Mouse (Mus musculus) neural tube, embryonic 14.5 days (tissue): Measurements from ENCODE around the gene Whrn. TPM values are rescaled to one million over a fixed set of nuclear protein-coding genes. Genes with fewer than 3 reads are reported as not detected.
A peak's percentile ranks its signal among the peaks of the same experiment; 100 is the strongest.

Experiments
- ATAC-seq: fragments of 200-750 bp; cut with Nextera tagmentation; 2 replicates; pipeline ENCODE4 v1.8.0; 2017; ENCODE audit warnings: low read depth, mild to moderate bottlenecking, moderate TSS enrichment, moderate library complexity
- H3K27ac ChIP-seq: fragments of 300-500 bp; sonication (generic); 2 replicates; pipeline ENCODE4 v1.5.1; 2014; ENCODE audit warnings: low read depth, mild to moderate bottlenecking, control low read depth, low read length, moderate library complexity, mixed read lengths
- H3K27me3 ChIP-seq: fragments of 300-500 bp; sonication (generic); 2 replicates; pipeline ENCODE4 v1.6.1; 2014; ENCODE audit warnings: low read length; ENCODE audit not compliant: control insufficient read depth, insufficient read depth
- H3K36me3 ChIP-seq: fragments of 300-500 bp; sonication (generic); 2 replicates; pipeline ENCODE4 v1.6.1; 2014; ENCODE audit warnings: low read length, mixed read lengths; ENCODE audit not compliant: control insufficient read depth, insufficient read depth
- H3K4me1 ChIP-seq: fragments of 300-500 bp; sonication (generic); 2 replicates; pipeline ENCODE4 v1.6.1; 2014; ENCODE audit warnings: low read length; ENCODE audit not compliant: control insufficient read depth, insufficient read depth
- H3K4me2 ChIP-seq: fragments of 300-500 bp; sonication (generic); 2 replicates; pipeline ENCODE4 v1.6.1; 2014; ENCODE audit warnings: mild to moderate bottlenecking, low read depth, low read length, control low read depth
- H3K4me3 ChIP-seq: fragments of 300-500 bp; sonication (generic); 2 replicates; pipeline ENCODE4 v1.5.1; 2014; ENCODE audit warnings: low read depth, low read length, control low read depth, mixed read lengths
- H3K9ac ChIP-seq: fragments of 300-500 bp; sonication (generic); replicated peaks from 2 replicates; pipeline ENCODE4 v1.6.1; 2014; ENCODE audit warnings: low read depth, mild to moderate bottlenecking, control low read depth, low read length, mixed read lengths
- H3K9me3 ChIP-seq: fragments of 300-500 bp; sonication (generic); 2 replicates; pipeline ENCODE4 v1.6.1; 2016; ENCODE audit warnings: low read length; ENCODE audit not compliant: control insufficient read depth
- WGBS: fragments of 180-500 bp; shearing (Covaris S2); extraction: QIAGEN DNeasy Blood & Tissue Kit; methylation state at CpG from one replicate; pipeline ENCODE4 v1.1.7; 2014; 5-methylcytosine and 5-hydroxymethylcytosine counted together
- polyA plus RNA-seq: library from polyadenylated mRNA; unstranded; fragments of >200 nt; fragmentation: Nextera tagmentation; extraction: Ambion mirVana; gene quantifications from 2 replicates; pipeline ENCODE4 v1.2.1, GENCODE M21; 2014

Gene Whrn
- polyA plus RNA-seq, 1 experiment from 2014 or later = 4.0 TPM

DNA sequence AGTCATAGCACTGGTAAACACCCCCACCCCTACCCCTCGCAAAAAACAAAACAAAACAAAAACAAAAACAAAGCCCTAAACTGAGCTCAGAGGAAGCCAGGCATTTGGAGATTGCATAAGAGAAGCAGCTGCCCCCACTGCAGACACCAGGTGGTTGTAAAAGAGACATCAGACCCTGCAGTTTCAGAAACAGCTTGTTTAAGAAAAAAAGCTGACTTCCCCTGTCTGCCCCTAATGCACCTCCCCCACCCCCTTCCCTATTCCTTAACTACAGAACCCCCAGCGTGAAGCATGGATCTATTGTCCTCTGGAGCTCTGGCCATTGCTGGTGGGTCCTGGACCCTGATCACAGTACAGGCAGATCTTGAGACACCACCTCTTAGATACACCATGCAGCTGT, 21.4 kb downstream of the Whrn start:
- Histone ChIP-seq H3K4me1 (no peaks in the 10 kb centered on the region; the same call in 1 of the 2 replicates), H3K4me2 (no peak overlapping the region), H3K9me3 (no peaks in the 10 kb centered on the region), H3K27me3 (no peaks in the 10 kb centered on the region), H3K27ac (no peak overlapping the region), H3K36me3 (no peaks in the 10 kb centered on the region), H3K9ac (no peak overlapping the region), H3K4me3 (no peak overlapping the region)
- ATAC-seq = no peak
- WGBS = 5% methylated on average over 2 of the region's 2 CpGs

DNA sequence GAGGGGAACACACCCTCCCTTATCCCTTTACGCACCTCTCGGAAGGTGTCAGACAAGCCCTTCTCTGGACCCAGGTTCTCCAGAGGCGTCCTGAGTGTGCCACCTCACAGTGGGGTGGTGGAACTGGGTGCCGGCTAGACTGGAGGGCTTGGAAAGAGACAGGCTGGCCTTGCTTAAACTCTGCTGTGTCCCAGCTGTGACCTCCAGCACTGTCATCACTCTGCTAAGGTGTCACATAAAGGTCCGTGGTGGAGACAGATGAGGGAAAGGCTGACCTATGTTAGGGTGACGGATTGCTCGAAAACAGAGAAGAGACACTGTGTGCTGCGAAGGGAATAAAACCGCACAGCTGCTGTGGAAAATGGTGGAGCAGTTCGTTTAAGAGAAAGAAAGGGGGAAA, 28.5 kb downstream of the Whrn start:
- Histone ChIP-seq H3K4me1 (no peaks in the 10 kb centered on the region), H3K27me3 (no peaks in the 10 kb centered on the region), H3K36me3 (no peaks in the 10 kb centered on the region), H3K9ac (no peak overlapping the region), H3K27ac (no peak overlapping the region), H3K4me2 (no peak overlapping the region), H3K4me3 (no peak overlapping the region), H3K9me3 (no peaks in the 10 kb centered on the region)
- WGBS = 56% methylated on average over 9 of the region's 10 CpGs
- no peak for ATAC-seq

DNA sequence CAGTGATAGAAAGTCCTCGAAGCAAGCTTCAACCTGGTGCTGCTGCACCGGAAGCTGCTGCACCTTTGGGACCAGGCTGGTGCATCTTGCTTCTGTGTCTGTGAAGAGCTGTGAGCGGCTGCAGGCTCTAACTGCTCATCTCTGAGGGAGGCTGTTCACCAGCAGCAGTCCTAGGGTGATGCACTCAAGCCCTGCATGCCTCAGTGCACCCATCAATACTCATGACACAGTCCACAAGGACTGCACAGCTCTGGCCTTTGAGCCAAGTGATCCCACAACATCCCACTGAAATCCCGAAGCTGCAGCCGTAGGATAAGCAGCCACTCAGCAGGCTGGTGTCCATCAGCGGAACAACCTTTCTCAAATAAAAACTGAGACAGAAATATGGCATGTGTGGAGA, 29.6 kb downstream of the Whrn start:
- H3K27me3 ChIP-seq = no peaks in the 10 kb centered on the region
- no peaks in the 10 kb centered on the region for H3K36me3 ChIP-seq
- H3K27ac ChIP-seq = no peak overlapping the region
- no peak overlapping the region for H3K4me2 ChIP-seq
- no peak; the same call in 1 of the 2 replicates for ATAC-seq
- no peaks in the 10 kb centered on the region for H3K4me1 ChIP-seq
- H3K9ac ChIP-seq = no peak overlapping the region
- H3K4me3 ChIP-seq = no peak overlapping the region
- WGBS = 80% methylated on average over 6 of the region's 6 CpGs
- H3K9me3 ChIP-seq = no peaks in the 10 kb centered on the region

DNA sequence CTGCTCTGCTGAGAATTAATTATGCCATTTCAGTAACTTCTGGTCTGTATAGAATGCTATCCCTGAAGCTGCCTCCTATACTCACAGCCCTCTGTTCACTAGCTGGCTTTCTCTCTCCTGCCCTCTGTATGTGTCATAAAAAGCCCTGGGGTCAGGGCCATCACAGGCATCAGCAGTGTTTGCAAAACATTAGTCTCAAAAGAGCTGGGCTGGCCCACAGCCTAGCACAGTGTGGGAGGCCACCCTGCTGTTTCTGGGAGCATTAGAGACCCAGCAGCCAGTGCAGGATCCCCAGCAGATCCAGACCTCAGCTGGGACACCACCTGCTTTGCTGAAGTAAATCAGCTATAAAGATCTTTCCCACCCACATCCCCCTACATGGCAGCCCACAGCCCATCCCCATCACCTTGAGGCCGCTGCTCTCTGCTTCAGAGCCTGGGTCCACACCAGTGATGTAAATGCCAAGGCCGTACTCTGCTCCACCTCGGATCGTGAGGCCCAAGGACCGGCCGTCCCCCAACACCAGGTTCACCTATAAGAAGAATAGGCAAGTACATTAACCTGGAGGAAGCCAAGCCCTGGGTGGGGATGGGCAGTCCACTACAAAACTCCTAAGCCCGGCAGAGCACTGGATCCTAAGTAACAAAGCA, 34.8 kb downstream of the Whrn start:
- H3K27ac ChIP-seq = no peak overlapping the region
- no peak overlapping the region for H3K9ac ChIP-seq
- 60% methylated on average over 7 of the region's 7 CpGs for WGBS
- H3K36me3 ChIP-seq = no peaks in the 10 kb centered on the region
- peak; percentile 22; the same call in 1 of the 2 replicates for ATAC-seq
- no peaks in the 10 kb centered on the region for H3K27me3 ChIP-seq
- H3K4me1 ChIP-seq = peaks cover 6% of the 10 kb centered on the region
- H3K9me3 ChIP-seq = no peaks in the 10 kb centered on the region
- H3K4me3 ChIP-seq = no peak overlapping the region
- no peak overlapping the region for H3K4me2 ChIP-seq

DNA sequence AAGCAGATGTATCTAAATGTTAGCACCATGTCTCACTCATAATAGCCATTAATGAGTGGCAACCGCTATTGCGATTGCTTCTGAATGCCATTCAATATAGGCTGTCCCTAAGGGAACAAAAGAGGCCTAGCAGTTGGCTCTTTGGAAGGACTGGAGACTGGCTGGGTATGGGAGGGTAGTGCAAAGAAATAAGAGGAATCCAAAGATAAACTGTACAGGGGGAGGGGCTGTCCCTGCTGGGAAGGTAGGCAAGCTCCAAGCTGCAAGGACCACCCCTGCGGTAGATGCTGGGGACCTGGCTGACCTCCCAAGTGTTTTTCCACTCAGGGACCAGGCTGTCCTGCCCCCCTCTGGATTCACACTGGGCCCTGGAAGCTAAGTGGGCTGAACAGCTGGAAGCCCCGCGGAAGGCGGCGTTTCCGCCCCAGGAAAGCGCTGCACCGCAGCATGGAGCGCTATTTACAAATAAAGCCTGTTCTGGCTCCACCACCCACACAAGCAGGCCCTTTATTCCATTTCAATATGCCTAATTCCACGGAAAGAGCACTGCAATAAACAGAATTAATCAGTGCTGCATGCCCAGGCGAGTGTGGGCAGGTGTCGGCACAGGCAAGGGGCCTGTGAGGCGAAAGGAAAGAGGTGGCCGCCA, 36.5 kb downstream of the Whrn start:
- Histone ChIP-seq H3K4me1 (peaks cover 6% of the 10 kb centered on the region), H3K4me2 (peak overlapping the region; percentile 26; the same call in 1 of the 2 replicates), H3K9me3 (no peaks in the 10 kb centered on the region), H3K27ac (peak overlapping the region; percentile 62), H3K36me3 (no peaks in the 10 kb centered on the region), H3K27me3 (no peaks in the 10 kb centered on the region), H3K4me3 (no peak overlapping the region), H3K9ac (no peak overlapping the region)
- ATAC-seq = peak; percentile 50
- WGBS = 2% methylated on average over 16 of the region's 16 CpGs

DNA sequence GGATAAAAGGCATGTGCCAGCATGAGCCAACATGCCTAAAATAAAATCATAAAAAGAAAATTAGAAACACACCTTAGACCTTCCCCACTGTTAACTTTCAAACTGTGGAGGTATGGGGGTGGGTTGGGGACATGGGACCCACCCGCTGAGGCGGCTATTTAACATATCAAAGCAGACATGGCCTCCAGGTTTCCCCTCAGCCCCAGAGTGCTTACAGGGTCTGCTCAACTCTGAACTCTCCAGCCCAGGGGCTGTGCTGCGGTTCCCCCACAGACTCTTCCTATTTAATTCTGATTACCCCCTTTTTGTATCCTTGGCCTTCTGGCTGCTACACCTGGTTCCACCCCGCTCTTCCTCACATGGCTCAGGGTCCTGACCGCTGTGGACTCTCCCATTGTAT, 39.2 kb downstream of the Whrn start:
- Histone ChIP-seq H3K9ac (no peak overlapping the region), H3K4me2 (no peak overlapping the region), H3K36me3 (no peaks in the 10 kb centered on the region), H3K9me3 (no peaks in the 10 kb centered on the region), H3K27me3 (no peaks in the 10 kb centered on the region), H3K4me3 (no peak overlapping the region), H3K27ac (no peak overlapping the region), H3K4me1 (peaks cover 6% of the 10 kb centered on the region)
- WGBS = 53% methylated on average over 5 of the region's 5 CpGs
- no peak for ATAC-seq

- no peaks in the 10 kb centered on the region for H3K36me3 ChIP-seq
- no peaks in the 10 kb centered on the region for H3K9me3 ChIP-seq
- H3K4me3 ChIP-seq = no peak overlapping the region
- WGBS = 86% methylated on average over 6 of the region's 6 CpGs
- H3K27ac ChIP-seq = no peak overlapping the region
- H3K4me2 ChIP-seq = no peak overlapping the region
- no peak overlapping the region for H3K9ac ChIP-seq
- H3K27me3 ChIP-seq = no peaks in the 10 kb centered on the region
- H3K4me1 ChIP-seq = no peaks in the 10 kb centered on the region
- ATAC-seq = no peak
Measured at GRCm38 (mm10) chr4:63453939-63454513, 41.8 kb downstream of the Whrn start.

DNA sequence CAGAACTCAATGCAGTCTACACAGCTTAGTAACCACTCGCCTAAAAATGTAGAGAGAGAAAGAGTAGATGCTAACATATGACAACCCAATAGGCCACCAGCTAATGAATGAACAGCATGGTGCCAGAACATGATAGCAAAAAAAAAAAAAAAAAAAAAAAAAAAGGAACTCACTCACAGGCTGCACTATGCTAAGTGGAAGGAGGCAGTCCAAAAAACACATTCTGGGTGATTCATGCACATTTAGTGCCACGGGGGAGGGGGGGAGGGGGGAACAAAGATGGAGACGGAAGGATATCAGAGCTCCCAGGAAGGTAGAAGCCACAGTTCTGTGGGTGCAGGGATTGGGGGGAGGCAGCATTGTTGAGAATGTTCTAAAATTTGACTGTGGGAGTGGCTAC, 43.2 kb downstream of the Whrn start:
- no peaks in the 10 kb centered on the region for H3K9me3 ChIP-seq
- H3K36me3 ChIP-seq = no peaks in the 10 kb centered on the region
- H3K4me1 ChIP-seq = no peaks in the 10 kb centered on the region
- no peaks in the 10 kb centered on the region for H3K27me3 ChIP-seq
- ATAC-seq = no peak
- H3K9ac ChIP-seq = no peak overlapping the region
- no peak overlapping the region for H3K4me3 ChIP-seq
- WGBS = 62% methylated on average over 3 of the region's 3 CpGs
- no peak overlapping the region for H3K4me2 ChIP-seq
- H3K27ac ChIP-seq = no peak overlapping the region

DNA sequence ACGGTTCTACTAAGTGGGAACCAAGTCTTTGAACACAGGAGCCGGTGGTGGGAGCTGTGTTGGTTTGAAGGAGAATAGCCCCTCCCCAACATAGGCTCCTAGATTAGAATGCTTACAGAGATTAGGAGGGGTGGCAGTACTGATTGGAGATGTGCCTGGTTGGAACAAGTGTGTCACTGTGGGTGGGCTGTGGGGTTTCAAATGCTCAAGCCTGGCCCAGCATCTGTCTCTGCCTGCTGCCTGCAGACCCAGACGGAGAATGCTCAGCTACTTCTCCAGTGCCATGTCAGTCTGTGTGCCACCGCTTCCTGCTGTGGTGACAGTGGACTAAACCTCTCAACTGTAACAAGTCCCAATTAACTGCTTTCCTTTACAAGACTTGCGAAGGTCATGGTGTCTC, 45.2 kb downstream of the Whrn start:
- no peak overlapping the region for H3K9ac ChIP-seq
- H3K27me3 ChIP-seq = no peaks in the 10 kb centered on the region
- no peak overlapping the region for H3K4me2 ChIP-seq
- no peak overlapping the region for H3K4me3 ChIP-seq
- no peak overlapping the region for H3K27ac ChIP-seq
- ATAC-seq = no peak
- no peaks in the 10 kb centered on the region for H3K36me3 ChIP-seq
- WGBS = 88% methylated on average over 5 of the region's 5 CpGs
- H3K9me3 ChIP-seq = no peaks in the 10 kb centered on the region
- H3K4me1 ChIP-seq = no peaks in the 10 kb centered on the region
